Mouse (Mus musculus) hindbrain, embryonic 13.5 days (tissue): ENCODE measurements around the gene Jph4. TPM values are rescaled to one million over a fixed set of nuclear protein-coding genes. Genes with fewer than 3 reads are reported as not detected.
A peak's percentile ranks its signal among the peaks of the same experiment; 100 is the strongest.

Experiments
- ATAC-seq: fragments of 200-750 bp; cut with Nextera tagmentation; 2 replicates; pipeline ENCODE4 v1.8.0; 2017; ENCODE audit warnings: moderate TSS enrichment; ENCODE audit not compliant: low FRiP score
- H3K27ac ChIP-seq: fragments of 300-500 bp; sonication (generic); 2 replicates; pipeline ENCODE4 v1.5.1; 2015; ENCODE audit warnings: inconsistent platforms, mild to moderate bottlenecking, moderate library complexity
- H3K27me3 ChIP-seq: fragments of 300-500 bp; sonication (generic); 2 replicates; pipeline ENCODE4 v1.6.1; 2015; ENCODE audit warnings: mild to moderate bottlenecking, inconsistent platforms
- H3K36me3 ChIP-seq: fragments of 300-500 bp; sonication (generic); 2 replicates; pipeline ENCODE4 v1.6.1; 2015; ENCODE audit warnings: mild to moderate bottlenecking, inconsistent platforms
- H3K4me1 ChIP-seq: fragments of 300-500 bp; sonication (generic); replicated peaks from 2 replicates; pipeline ENCODE4 v1.6.1; 2015; ENCODE audit warnings: inconsistent platforms
- H3K4me2 ChIP-seq: fragments of 300-500 bp; sonication (generic); 2 replicates; pipeline ENCODE4 v1.6.1; 2015; ENCODE audit warnings: inconsistent platforms, mild to moderate bottlenecking, moderate library complexity
- H3K4me3 ChIP-seq: fragments of 300-500 bp; sonication (generic); 2 replicates; pipeline ENCODE4 v1.5.1; 2015; ENCODE audit warnings: mild to moderate bottlenecking, inconsistent platforms
- H3K9ac ChIP-seq: fragments of 300-500 bp; sonication (generic); 2 replicates; pipeline ENCODE4 v1.6.1; 2015; ENCODE audit warnings: mild to moderate bottlenecking, inconsistent platforms
- H3K9me3 ChIP-seq: fragments of 300-500 bp; sonication (generic); 2 replicates; pipeline ENCODE4 v1.6.1; 2016; ENCODE audit warnings: inconsistent platforms
- WGBS: fragments of 180-500 bp; shearing (Covaris S2); methylation state at CpG from one replicate; pipeline ENCODE4 v1.1.7; 2015; 5-methylcytosine and 5-hydroxymethylcytosine counted together
- polyA plus RNA-seq: library from polyadenylated mRNA; unstranded; fragments of >200 nt; fragmentation: Nextera tagmentation; extraction: Ambion mirVana; gene quantifications from 2 replicates; pipeline ENCODE4 v1.2.1, GENCODE M21; 2015

Gene Jph4
- polyA plus RNA-seq, 1 experiment from 2014 or later, result 22.2 TPM

DNA sequence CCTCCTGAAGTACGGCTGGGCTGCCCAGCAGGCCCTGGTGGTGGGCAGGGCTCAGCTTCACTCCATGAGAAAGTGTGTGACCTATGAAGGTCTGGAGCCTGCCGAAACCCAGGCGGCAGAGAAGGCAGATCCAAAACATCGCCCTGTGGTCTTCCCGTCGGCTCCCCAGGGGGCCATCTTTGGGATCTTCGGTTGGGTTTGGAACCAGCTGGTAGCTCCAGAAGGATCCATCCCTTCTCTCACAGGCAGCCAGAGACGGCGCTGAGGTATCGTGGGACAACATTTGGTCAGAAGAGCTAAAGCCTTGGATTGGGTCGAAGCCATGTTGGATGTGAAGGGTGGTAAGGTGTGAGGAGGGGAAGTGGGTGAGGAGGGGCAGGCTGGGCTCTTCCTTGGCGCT, 42.3 kb downstream of the Jph4 start:
- Histone ChIP-seq H3K9me3 (no peaks in the 10 kb centered on the region), H3K27me3 (0 out of 2 replicates have a peak, but pooled peaks cover 2% of the 10 kb centered on the region), H3K36me3 (peaks cover 57% of the 10 kb centered on the region), H3K4me3 (no peak overlapping the region), H3K9ac (no peak overlapping the region), H3K4me1 (peaks cover 59% of the 10 kb centered on the region), H3K4me2 (no peak overlapping the region), H3K27ac (no peak overlapping the region)
- ATAC-seq, result no peak
- 94% methylated on average over 12 of the region's 12 CpGs for WGBS

DNA sequence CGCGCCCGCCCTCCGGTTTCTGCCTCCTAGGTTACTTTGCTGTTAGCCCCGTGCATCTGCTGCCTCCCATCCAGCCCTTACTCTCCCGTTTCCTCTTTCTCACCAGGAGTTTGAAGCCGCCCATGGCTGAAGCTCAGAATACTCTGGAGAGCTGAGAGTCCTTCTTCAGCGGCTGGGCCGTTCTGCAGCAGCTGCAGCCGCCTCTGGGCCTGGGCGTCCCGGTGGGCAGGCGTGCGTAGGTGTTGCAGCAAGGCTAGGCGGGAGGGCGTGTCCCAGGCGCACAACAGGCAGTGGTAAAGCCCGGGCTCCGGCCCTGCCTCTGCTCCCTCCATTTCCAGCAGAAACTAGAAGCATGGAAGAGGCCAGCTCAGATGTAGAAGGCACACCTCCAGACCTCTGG, 45.0 kb downstream of the Jph4 start:
- WGBS, result 33% methylated on average over 19 of the region's 19 CpGs
- Histone ChIP-seq H3K27me3 (no peaks in the 10 kb centered on the region), H3K4me3 (no peak overlapping the region), H3K4me1 (peaks cover 33% of the 10 kb centered on the region), H3K27ac (peak overlapping the region; percentile 60), H3K9me3 (no peaks in the 10 kb centered on the region), H3K4me2 (no peak overlapping the region), H3K9ac (peak overlapping the region; percentile 43; the same call in 1 of the 2 replicates), H3K36me3 (peaks cover 84% of the 10 kb centered on the region)
- ATAC-seq, result no peak

DNA sequence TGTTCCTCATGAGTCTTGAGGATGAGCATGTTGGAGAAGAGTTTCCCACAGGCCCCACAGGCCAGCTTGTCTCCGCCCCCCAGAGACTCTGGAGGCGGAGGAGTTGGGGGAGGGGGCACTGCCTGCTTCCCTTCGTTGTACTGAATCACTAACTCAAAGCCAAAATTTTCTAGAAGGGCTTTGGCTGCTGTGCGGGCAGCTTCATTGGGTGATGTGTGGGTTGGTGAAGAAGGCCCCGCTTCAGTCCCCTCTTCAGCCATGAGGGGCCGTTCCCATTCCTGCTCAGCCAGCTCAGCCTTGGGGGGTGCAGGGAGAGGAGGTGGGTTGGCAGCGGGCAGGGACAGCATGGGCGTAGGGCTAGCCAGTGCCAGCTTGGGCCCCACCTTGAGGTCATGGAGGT, 50.7 kb downstream of the Jph4 start:
- Histone ChIP-seq H3K27ac (no peak overlapping the region), H3K4me1 (peaks cover 36% of the 10 kb centered on the region), H3K27me3 (no peaks in the 10 kb centered on the region), H3K9me3 (no peaks in the 10 kb centered on the region), H3K36me3 (peaks cover 89% of the 10 kb centered on the region), H3K4me3 (no peak overlapping the region), H3K9ac (no peak overlapping the region), H3K4me2 (no peak overlapping the region)
- no peak for ATAC-seq
- 91% methylated on average over 8 of the region's 8 CpGs for WGBS

DNA sequence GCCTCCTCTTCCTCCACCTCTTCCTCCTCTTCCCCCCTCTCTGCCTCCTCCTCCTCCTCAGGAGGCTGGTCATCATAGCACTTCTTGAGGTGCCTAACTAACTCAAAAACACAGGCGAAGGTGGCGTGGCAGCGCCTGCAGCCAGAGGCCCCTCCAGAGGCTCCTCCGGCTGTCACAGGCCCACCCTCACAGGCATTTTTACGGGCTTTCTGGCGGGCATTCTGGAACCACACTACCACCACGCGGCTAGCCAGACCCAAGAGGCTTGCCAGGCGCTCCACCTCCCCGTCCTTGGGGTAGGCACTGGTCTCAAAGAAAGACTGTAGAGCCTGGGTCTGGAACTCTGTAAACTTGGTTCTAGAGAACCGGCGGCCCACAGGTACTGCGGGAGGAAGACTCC, 51.3 kb downstream of the Jph4 start:
- ATAC-seq, result no peak

DNA sequence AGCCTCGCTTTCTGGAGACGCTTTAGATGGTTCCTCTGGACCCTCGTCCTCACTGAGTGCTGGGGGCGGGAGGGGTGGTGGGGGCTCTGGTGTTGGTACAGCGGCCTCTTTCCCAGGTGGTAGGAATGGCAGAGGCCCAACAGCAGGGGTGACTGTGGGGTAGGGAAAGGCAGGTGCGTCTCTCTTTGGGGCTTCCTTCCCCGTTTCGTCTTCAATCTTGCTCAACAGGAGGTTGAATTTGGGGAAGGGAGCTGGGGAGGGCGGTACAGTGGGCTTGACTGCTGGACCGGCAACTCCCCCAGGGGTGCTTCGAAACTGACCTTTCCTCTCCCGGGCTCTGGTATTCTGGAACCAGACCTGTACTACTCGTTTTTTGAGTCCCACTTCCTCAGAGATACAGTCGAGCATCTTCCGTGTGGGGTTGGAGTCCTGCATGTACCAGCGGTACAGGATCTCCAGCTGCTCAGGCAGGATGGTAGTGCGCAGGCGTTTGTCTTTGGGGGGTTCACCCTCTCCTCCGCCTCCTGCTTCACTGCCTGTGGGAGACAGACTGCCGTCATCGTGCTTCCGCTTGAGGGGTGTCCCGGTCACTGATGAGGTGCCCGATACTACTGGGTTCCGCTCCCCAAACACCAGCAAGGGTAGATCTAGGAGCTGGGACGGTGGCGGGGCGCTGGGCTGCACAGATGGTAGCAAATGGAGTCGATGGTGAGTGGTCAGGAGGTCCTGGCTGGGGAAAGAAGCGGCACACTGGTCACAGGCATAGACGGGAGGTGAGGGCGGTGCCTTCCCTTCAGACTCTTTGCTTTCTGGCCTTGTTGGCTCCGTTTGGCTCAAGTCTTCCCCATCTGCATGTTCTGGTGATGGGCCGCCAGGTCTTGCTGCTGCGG, 52.0 kb downstream of the Jph4 start:
- Histone ChIP-seq H3K27me3 (no peaks in the 10 kb centered on the region), H3K4me2 (no peak overlapping the region), H3K4me3 (no peak overlapping the region), H3K9ac (no peak overlapping the region), H3K36me3 (peaks cover 78% of the 10 kb centered on the region), H3K4me1 (peaks cover 47% of the 10 kb centered on the region), H3K27ac (no peak overlapping the region), H3K9me3 (no peaks in the 10 kb centered on the region)
- no peak for ATAC-seq
- 76% methylated on average over 35 of the region's 35 CpGs for WGBS

More for the DNA sequence above, 51.3 kb downstream of the Jph4 start:
- no peaks in the 10 kb centered on the region for H3K27me3 ChIP-seq
- no peak overlapping the region for H3K4me3 ChIP-seq
- no peak overlapping the region for H3K27ac ChIP-seq
- WGBS, result 90% methylated on average over 13 of the region's 13 CpGs
- H3K4me2 ChIP-seq, result no peak overlapping the region
- H3K4me1 ChIP-seq, result peaks cover 43% of the 10 kb centered on the region
- H3K9ac ChIP-seq, result no peak overlapping the region
- peaks cover 85% of the 10 kb centered on the region for H3K36me3 ChIP-seq
- H3K9me3 ChIP-seq, result no peaks in the 10 kb centered on the region

DNA sequence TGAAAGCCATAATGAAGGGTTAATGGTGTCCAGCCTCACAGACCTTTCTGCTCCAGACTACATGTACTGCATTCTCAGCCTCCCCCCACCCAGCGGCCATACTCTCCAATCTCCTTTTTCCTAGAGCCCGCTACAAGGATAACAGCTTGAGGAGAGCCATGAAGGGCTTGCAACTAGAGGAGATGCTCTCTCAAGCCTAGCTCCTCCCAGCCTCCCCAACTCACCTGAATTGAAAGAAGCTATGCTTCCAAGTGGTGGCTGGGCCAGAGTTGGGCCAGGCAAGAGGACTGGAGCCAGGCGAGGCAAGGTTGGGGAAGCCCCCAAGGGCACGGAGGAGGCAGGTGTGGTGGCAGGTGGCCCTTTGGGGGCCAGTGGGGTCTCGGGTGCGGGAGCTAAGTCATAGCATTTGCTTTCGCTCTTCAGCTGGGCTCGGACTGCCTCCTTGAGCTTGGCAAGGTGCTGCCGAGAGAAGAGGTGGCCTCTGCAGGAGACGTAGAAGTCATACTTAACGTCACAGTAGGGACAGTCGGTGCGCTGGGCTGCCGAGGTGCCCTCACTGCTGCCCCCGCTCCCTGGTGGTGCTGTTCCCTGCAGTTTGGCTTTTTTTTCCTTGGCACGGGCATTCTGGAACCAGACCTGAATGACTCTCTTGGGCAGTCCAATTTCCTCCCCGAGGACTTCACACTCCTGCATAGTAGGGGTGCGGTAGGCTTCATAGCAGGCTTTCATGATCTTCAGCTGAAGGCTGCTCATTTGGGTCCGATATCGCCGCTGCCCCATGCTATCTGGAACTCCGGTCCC, 53.0 kb downstream of the Jph4 start:
- Histone ChIP-seq H3K4me2 (no peak overlapping the region), H3K27ac (peak overlapping the region; percentile 3; the same call in 1 of the 2 replicates), H3K4me3 (no peak overlapping the region), H3K27me3 (no peaks in the 10 kb centered on the region), H3K9ac (0 out of 2 replicates have a peak overlapping the region, but pooled peaks have one; percentile 60), H3K36me3 (peaks cover 69% of the 10 kb centered on the region), H3K4me1 (peaks cover 53% of the 10 kb centered on the region), H3K9me3 (no peaks in the 10 kb centered on the region)
- 85% methylated on average over 22 of the region's 22 CpGs for WGBS
- no peak for ATAC-seq

DNA sequence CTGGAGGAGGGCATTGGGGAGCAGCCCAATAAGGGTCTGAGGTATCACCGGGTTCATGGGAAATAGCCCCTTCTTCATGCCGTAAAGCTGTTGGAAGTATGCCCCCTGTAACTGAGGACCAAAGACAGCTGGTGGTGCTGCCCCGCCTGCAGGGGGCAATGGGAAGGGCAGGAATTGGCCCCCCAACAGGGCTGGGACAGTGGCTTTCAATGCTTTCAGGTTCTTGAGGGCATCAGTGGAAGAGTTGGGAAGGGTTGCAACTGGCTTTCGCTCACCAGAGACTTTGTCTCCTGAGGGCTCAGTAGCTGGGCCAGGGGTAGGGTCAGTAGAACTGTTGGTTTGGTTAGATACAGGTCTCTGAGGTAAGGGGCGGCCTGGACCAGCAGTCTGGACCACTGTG, 53.6 kb downstream of the Jph4 start:
- WGBS, result 91% methylated on average over 5 of the region's 5 CpGs
- Histone ChIP-seq H3K4me1 (peaks cover 59% of the 10 kb centered on the region), H3K27me3 (no peaks in the 10 kb centered on the region), H3K27ac (peak overlapping the region; percentile 64), H3K9ac (peak overlapping the region; percentile 60), H3K36me3 (peaks cover 62% of the 10 kb centered on the region), H3K9me3 (no peaks in the 10 kb centered on the region), H3K4me3 (no peak overlapping the region), H3K4me2 (peak overlapping the region; percentile 29)
- ATAC-seq, result 0 out of 2 replicates have a peak, but pooled peaks have one; percentile 1

DNA sequence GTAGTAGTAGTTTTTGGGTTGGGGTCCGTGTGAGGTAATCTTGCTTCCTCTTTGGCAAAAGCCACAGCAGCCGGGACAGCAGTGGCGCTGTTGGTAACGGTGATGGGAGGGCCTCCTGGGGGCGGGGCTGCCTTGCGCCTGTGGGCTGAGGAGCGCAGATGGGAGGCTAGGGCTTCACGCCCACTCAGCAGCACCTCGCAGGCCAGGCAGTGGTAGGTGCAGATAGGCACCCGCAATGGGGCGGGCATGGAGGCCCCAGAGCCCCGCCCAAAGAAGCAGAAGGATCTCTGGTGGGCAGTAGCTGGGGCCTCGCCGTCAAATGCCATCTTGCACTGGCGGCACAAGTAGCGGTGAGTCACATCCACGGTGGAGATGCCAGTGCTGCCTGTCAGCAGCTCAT, 54.1 kb downstream of the Jph4 start:
- 23% methylated on average over 17 of the region's 17 CpGs for WGBS
- Histone ChIP-seq H3K27ac (peak overlapping the region; percentile 64), H3K36me3 (peaks cover 57% of the 10 kb centered on the region), H3K4me3 (no peak overlapping the region), H3K4me1 (peaks cover 64% of the 10 kb centered on the region), H3K4me2 (peak overlapping the region; percentile 29), H3K27me3 (no peaks in the 10 kb centered on the region), H3K9me3 (no peaks in the 10 kb centered on the region), H3K9ac (peak overlapping the region; percentile 60)
- ATAC-seq, result peak; percentile 33

DNA sequence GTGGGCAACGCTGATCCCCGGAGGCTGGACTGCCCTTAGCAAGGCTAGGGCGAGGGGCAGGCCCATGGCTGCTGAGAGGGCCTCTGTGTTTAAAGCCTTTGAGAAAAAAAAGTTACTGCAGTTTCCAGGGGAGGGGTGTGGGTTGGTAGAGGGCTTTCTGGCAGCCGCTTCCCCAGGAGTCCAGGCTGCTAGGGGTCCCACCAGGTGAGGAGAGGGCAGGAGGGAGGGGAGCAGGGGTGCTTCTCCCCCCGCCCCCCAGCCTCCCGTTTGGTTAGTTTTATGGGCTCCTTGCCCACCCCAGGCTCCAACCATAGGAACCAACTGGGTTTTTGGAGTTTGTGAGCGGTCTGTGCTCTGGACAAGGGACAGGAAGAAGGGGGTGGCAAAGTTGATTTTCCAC, 54.9 kb downstream of the Jph4 start:
- WGBS, result 53% methylated on average over 7 of the region's 7 CpGs
- no peak overlapping the region; the same call in 1 of the 2 replicates for H3K27ac ChIP-seq

DNA sequence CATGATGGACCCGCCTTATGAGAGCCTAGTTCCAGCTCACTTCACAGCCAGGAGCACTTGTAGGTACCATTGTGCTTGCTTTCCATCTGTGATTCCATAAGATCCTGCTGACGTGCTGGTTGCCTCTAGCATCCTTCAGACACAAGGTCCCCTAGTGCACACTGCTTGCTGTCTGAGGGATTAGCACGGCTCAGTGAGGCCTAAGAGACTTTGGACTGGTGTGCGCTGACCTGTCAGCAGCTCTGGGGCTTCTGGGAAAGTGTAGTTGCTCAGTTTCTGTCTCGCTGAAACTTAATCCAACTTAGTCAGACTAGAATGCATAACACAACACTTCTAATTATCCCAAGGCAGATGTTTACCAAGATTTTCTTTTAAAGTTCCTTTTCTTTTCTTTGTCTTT, 56.8 kb downstream of the Jph4 start:
- Histone ChIP-seq H3K4me1 (peaks cover 87% of the 10 kb centered on the region), H3K36me3 (peaks cover 30% of the 10 kb centered on the region), H3K27me3 (no peaks in the 10 kb centered on the region), H3K9me3 (no peaks in the 10 kb centered on the region), H3K9ac (no peak overlapping the region), H3K27ac (no peak overlapping the region), H3K4me3 (no peak overlapping the region), H3K4me2 (no peak overlapping the region)
- WGBS, result 63% methylated on average over 5 of the region's 5 CpGs
- no peak for ATAC-seq

More for the DNA sequence above, 54.9 kb downstream of the Jph4 start:
- ATAC-seq, result no peak
- no peak overlapping the region for H3K9ac ChIP-seq
- peaks cover 71% of the 10 kb centered on the region for H3K4me1 ChIP-seq
- H3K36me3 ChIP-seq, result peaks cover 49% of the 10 kb centered on the region
- no peaks in the 10 kb centered on the region for H3K27me3 ChIP-seq
- no peaks in the 10 kb centered on the region for H3K9me3 ChIP-seq
- peak overlapping the region; percentile 29; the same call in 1 of the 2 replicates for H3K4me2 ChIP-seq
- no peak overlapping the region for H3K4me3 ChIP-seq

DNA sequence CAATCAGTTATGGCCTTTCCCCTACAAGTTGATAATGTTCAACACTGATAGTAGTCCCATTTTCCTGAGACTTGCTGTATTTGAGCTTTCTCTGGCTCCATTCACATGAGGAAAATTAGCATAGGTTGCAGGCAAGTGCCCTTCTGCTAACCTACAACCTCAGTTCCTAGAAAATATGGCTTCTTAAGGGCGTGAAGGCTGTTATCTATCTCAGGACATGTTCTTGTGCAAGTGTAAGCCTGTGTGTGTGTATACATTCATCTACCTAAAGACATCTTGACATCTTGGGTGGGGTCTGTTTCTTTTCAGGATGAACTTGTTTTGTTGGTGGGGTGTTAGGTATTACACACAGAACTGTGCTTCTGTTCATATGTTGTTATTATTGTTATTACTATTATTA, 57.7 kb downstream of the Jph4 start:
- Histone ChIP-seq H3K4me2 (peak overlapping the region; percentile 51; the same call in 1 of the 2 replicates), H3K27me3 (no peaks in the 10 kb centered on the region), H3K27ac (no peak overlapping the region), H3K4me3 (no peak overlapping the region), H3K9me3 (no peaks in the 10 kb centered on the region), H3K9ac (no peak overlapping the region), H3K4me1 (peaks cover 91% of the 10 kb centered on the region), H3K36me3 (peaks cover 21% of the 10 kb centered on the region)
- no peak for ATAC-seq
- 95% methylated on average over 1 of the region's 1 CpGs for WGBS
